Mouse (Mus musculus): Measurements from ENCODE around the gene 1700067P10Rik. TPM values are rescaled to one million over a fixed set of nuclear protein-coding genes. Genes with fewer than 3 reads are reported as not detected.

Gene 1700067P10Rik
- not detected in 2 replicates for polyA plus RNA-seq (2015; fragmentation: Nextera tagmentation; extraction: Ambion mirVana)

DNA sequence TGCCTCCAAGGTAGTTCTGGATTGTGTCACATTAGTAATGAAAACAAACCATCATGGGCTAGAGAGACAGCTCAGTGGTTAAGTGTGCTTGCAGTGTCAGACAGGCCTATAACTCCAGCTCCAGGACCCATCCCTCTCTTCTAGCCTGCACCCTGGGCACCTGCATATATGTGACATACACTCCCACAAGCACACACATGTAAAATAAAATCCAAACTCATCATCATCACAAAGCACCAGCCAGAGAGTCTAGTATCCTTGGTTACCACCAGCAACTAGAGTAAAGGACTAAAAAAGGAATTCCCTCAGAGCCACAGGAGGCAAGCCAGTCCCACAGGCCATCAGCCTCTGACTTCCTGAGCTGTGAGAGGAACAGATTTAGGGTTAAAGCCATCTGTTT, at the start of gene 1700067P10Rik:
TSS of gene 1700067P10Rik (plus strand) at position 301 of the 400 bp plus-strand sequence.
- Histone ChIP-seq H3K36me3 (ENCODE audit: insufficient read depth, low read length) (no peaks in the 10 kb centered on the region), H3K9me3 (ENCODE audit: low read length) (no peaks in the 10 kb centered on the region), H3K27ac (ENCODE audit: low read length) (no peak within 1 kb of the TSS), H3K4me1 (ENCODE audit: insufficient read depth, low read depth, low read length) (no peaks in the 10 kb centered on the region), H3K4me2 (replicated peaks; ENCODE audit: low read depth, low read length) (no peak within 1 kb of the TSS), H3K27me3 (replicated peaks; ENCODE audit: insufficient read depth, low read length) (no peaks in the 10 kb centered on the region), H3K9ac (replicated peaks; ENCODE audit: low read depth) (no peak within 1 kb of the TSS), H3K4me3 (ENCODE audit: low read depth, low read length) (no peak within 1 kb of the TSS)
- TF ChIP-seq EP300 (IDR thresholded peaks at IDR 0.05) (no peak), CTCF (IDR thresholded peaks at IDR 0.05) (no peak)
- ATAC-seq (no peak), DNase-seq (ENCODE audit: low spot score) (no peak)

DNA sequence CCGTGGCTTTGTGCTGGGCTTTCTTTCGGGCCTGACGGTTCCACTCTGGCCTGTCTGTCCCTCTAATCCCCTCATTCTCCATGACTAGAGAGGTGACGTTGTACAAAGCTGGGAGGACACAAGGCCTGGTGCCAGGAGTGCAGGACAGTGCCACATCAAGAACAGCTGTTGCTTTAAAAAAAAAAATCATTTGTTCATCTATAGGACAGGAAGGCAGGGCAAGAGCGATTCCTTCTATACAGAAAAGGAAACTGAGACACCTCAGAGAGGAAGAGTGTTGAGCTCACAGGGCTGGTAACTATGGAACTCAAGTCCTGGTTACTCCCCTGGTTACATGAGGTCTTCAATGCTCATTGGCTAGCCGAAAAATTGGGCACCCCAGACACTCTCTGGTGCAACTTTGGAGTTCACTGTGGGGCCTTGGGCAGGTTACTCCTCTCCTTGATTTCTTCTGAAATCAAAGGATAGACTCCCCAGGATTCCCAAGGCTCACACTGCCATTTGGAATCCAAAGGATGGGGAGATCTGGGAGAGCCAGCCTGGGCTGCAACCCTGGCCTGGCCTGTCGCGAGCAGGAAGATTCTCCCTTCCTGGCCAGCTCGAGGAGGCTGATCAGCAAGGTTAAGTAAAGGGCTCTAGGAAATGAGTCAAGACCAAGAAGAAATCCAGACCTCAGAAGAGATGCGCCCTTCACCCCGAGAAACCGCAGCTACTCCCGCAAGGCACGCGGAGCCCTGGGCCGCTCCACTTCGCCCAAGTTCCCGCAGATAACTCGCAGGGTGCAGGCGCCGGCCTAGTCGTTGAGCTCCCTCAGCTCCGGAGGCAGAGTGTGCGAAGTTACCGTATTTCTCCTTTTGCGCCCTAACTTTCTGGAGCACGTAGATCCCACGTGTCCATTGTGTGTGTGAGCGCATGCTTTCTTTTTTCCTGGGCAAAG, 47.5 kb upstream of the 1700067P10Rik start:
- DNase-seq (ENCODE audit: low spot score): peak; percentile 81
- Histone ChIP-seq H3K4me2 (replicated peaks; ENCODE audit: low read depth, low read length) (peak overlapping the region; percentile 45), H3K4me1 (ENCODE audit: insufficient read depth, low read depth, low read length) (peaks cover 5% of the 10 kb centered on the region; the same call in 1 of the 2 replicates), H3K27me3 (replicated peaks; ENCODE audit: insufficient read depth, low read length) (no peaks in the 10 kb centered on the region), H3K36me3 (ENCODE audit: insufficient read depth, low read length) (no peaks in the 10 kb centered on the region), H3K9me3 (ENCODE audit: low read length) (no peaks in the 10 kb centered on the region), H3K27ac (ENCODE audit: low read length) (peak overlapping the region; percentile 66), H3K9ac (replicated peaks; ENCODE audit: low read depth) (peak overlapping the region; percentile 29), H3K4me3 (ENCODE audit: low read depth, low read length) (no peak overlapping the region)
- WGBS: 12% methylated on average over 29 of the region's 29 CpGs
- ATAC-seq: peak; percentile 66
- TF ChIP-seq CTCF (IDR thresholded peaks at IDR 0.05) (no peak), EP300 (IDR thresholded peaks at IDR 0.05) (0 out of 2 replicates have a peak, but pooled peaks have one; percentile 22)

DNA sequence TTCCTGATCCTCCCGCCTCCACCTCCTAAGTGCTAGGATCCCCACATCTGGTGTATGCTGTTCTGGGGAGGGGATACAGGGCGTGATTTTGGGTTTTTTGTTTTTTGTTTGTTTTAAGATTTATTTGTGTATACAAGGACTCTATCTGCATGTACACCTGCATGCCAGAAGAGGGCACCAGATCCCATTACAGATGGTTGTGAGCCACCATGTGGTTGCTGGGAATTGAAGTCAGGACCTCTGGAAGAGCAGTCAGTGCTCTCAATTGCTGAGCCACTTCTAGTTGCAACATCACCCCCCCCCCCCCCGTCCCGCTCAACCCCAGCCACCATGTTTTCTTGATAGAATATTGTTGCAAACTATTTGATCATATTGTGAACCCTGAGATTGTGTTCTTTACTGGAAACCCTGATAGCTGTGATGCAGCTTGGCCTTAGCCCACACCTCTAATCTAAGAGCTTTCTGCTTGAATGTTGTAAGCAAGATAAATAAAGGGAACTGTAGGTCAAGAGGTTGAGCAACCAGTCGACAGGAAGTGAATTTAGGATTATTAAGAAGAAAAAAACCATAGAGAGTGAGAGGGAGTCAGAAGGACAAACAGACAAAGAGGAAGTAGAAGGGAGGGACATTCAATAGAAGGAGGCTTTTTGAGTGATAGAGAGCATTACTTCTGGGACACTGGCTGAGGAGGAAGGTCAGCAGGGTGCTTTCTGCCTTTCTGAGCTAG, 45.8 kb upstream of the 1700067P10Rik start:
- peak; percentile 49 for ATAC-seq
- peak; percentile 81 for DNase-seq (ENCODE audit: low spot score)
- H3K27ac ChIP-seq (ENCODE audit: low read length): no peak overlapping the region

DNA sequence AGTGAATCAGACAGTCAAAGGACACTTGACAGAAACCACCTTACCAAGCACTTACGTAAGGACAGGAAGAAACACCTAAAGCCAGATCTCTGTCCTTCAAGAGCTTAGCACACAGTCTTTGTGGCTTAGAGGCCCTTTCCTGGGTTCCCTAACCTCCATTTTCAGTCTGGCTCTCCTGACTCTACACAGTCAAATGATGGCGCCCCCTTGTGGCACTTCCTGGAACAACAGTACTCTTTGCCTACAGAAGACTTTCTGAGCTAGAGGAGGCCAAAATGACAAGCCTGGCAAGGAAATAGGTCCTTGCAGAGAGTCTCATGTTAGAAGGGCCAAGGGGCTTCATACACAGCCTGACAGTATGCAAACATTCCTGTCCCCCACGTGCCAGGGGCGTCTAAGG, 43.5 kb upstream of the 1700067P10Rik start:
- H3K27me3 ChIP-seq (replicated peaks; ENCODE audit: insufficient read depth, low read length): no peaks in the 10 kb centered on the region
- no peak overlapping the region for H3K9ac ChIP-seq (replicated peaks; ENCODE audit: low read depth)
- no peak overlapping the region for H3K4me3 ChIP-seq (ENCODE audit: low read depth, low read length)
- H3K9me3 ChIP-seq (ENCODE audit: low read length): no peaks in the 10 kb centered on the region
- H3K4me2 ChIP-seq (replicated peaks; ENCODE audit: low read depth, low read length): no peak overlapping the region
- TF ChIP-seq EP300 (IDR thresholded peaks at IDR 0.05) (no peak), CTCF (IDR thresholded peaks at IDR 0.05) (peak; percentile 86)
- no peaks in the 10 kb centered on the region for H3K36me3 ChIP-seq (ENCODE audit: insufficient read depth, low read length)
- peak; percentile 82 for DNase-seq (ENCODE audit: low spot score)
- WGBS: 31% methylated on average over 4 of the region's 4 CpGs
- peaks cover 5% of the 10 kb centered on the region; the same call in 1 of the 2 replicates for H3K4me1 ChIP-seq (ENCODE audit: insufficient read depth, low read depth, low read length)
- H3K27ac ChIP-seq (ENCODE audit: low read length): no peak overlapping the region
- 0 out of 2 replicates have a peak, but pooled peaks have one; percentile 11 for ATAC-seq

More for the DNA sequence above, 45.8 kb upstream of the 1700067P10Rik start:
- WGBS: 62% methylated on average over 5 of the region's 5 CpGs
- TF ChIP-seq CTCF (IDR thresholded peaks at IDR 0.05) (peak; percentile 50), EP300 (IDR thresholded peaks at IDR 0.05) (peak; percentile 45)
- Histone ChIP-seq H3K36me3 (ENCODE audit: insufficient read depth, low read length) (no peaks in the 10 kb centered on the region), H3K27me3 (replicated peaks; ENCODE audit: insufficient read depth, low read length) (no peaks in the 10 kb centered on the region), H3K9me3 (ENCODE audit: low read length) (no peaks in the 10 kb centered on the region), H3K4me2 (replicated peaks; ENCODE audit: low read depth, low read length) (no peak overlapping the region), H3K4me3 (ENCODE audit: low read depth, low read length) (no peak overlapping the region), H3K4me1 (ENCODE audit: insufficient read depth, low read depth, low read length) (peaks cover 5% of the 10 kb centered on the region; the same call in 1 of the 2 replicates), H3K9ac (replicated peaks; ENCODE audit: low read depth) (no peak overlapping the region)

DNA sequence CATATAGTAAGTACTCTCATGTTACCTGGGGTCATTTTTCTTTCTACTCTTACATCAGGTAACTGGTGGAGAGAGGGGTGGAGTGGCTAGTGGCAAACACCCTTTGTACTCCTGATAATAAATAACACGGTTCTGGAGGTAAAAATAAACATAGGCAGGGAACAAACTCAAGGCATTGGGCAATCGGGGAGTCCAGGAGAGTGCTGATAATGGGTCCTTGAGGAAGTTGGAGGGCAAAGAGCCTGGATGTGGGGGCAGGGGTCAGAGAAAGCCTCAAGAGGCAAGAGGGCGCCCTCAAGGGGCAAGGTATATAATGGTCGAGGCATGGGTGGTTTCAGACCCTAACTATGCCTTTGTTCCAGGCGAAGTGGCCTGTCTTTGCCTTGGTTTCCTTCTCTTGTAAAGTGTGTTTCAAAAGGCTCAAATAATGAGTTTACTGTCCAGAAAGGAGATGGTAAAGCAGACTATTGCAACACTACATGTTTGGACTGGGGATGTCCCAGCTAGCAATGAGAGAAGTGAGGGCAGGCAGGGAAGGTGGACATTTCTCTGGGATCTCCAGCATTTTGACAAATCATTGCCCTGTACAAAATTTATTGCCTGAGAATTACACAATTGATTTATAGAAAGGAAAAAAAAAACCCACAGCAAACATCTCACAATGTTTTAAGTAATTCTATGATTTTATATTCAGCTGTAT, 37.3 kb upstream of the 1700067P10Rik start:
- TF ChIP-seq CTCF (IDR thresholded peaks at IDR 0.05): peak; percentile 42
- TF ChIP-seq EP300 (IDR thresholded peaks at IDR 0.05): peak; percentile 91
- Histone ChIP-seq H3K4me2 (replicated peaks; ENCODE audit: low read depth, low read length) (no peak overlapping the region), H3K9ac (replicated peaks; ENCODE audit: low read depth) (no peak overlapping the region), H3K4me3 (ENCODE audit: low read depth, low read length) (no peak overlapping the region), H3K9me3 (ENCODE audit: low read length) (no peaks in the 10 kb centered on the region), H3K4me1 (ENCODE audit: insufficient read depth, low read depth, low read length) (no peaks in the 10 kb centered on the region), H3K27me3 (replicated peaks; ENCODE audit: insufficient read depth, low read length) (0 out of 2 replicates have a peak, but pooled peaks cover 4% of the 10 kb centered on the region), H3K36me3 (ENCODE audit: insufficient read depth, low read length) (no peaks in the 10 kb centered on the region), H3K27ac (ENCODE audit: low read length) (peak overlapping the region; percentile 55)
- ATAC-seq: peak; percentile 91
- DNase-seq (ENCODE audit: low spot score): peak; percentile 89
- 40% methylated on average over 5 of the region's 5 CpGs for WGBS
